Mouse (Mus musculus): ENCODE measurements around the gene Zdhhc23. TPM values are rescaled to one million over a fixed set of nuclear protein-coding genes. Genes with fewer than 3 reads are reported as not detected.

Gene Zdhhc23
- 10 to 100 TPM; 27.0 to 28.5 TPM for total RNA-seq (2021)

- intact Hi-C loops (cut with DNase I), result loop anchor here (2.0 to 5.0 kb wide), 3 partner anchors 45 to 91 kb away; partner anchors contain the start of genes Ccdc191 and Gramd1c
- DNase-seq (ENCODE audit: low spot score in 2 of 2), result no peak
These were observed at the start of gene Zdhhc23 for GRCm38 (mm10) chr16:43979328-43980109. Zdhhc23 (minus strand) TSS chr16:43979791.

- DNase-seq (ENCODE audit: low spot score in 2 of 2), result no peak
- intact Hi-C loops (cut with DNase I), result no loop called here
These were observed 49.7 kb upstream of the Zdhhc23 start for GRCm38 (mm10) chr16:44029273-44029672.

GRCm38 (mm10) chr16:44026822-44027221 lies 47.2 kb upstream of the Zdhhc23 start:
- no peak for DNase-seq (ENCODE audit: low spot score in 2 of 2)
- intact Hi-C loops (cut with DNase I), result no loop called here

GRCm38 (mm10) chr16:44026210-44026609 lies 46.6 kb upstream of the Zdhhc23 start:
- intact Hi-C loops (cut with DNase I), result no loop called here
- no peak for DNase-seq (ENCODE audit: low spot score in 2 of 2)

- DNase-seq (ENCODE audit: low spot score in 2 of 2), result no peak
- intact Hi-C loops (cut with DNase I), result no loop called here
These were observed 39.5 kb upstream of the Zdhhc23 start for GRCm38 (mm10) chr16:44018986-44019548.

- intact Hi-C loops (cut with DNase I), result no loop called here
- no peak for DNase-seq (ENCODE audit: low spot score in 2 of 2)
These were observed 38.8 kb upstream of the Zdhhc23 start for GRCm38 (mm10) chr16:44018372-44018771.

- intact Hi-C loops (cut with DNase I), result no loop called here
- no peak for DNase-seq (ENCODE audit: low spot score in 2 of 2)
These were observed 38.1 kb upstream of the Zdhhc23 start for GRCm38 (mm10) chr16:44017707-44018106.

- DNase-seq (ENCODE audit: low spot score in 2 of 2), result no peak
These were observed 36.6 kb upstream of the Zdhhc23 start for GRCm38 (mm10) chr16:44016164-44016563.

GRCm38 (mm10) chr16:44015416-44016158 lies 36.0 kb upstream of the Zdhhc23 start:
- intact Hi-C loops (cut with DNase I), result no loop called here
- no peak for DNase-seq (ENCODE audit: low spot score in 2 of 2)

More at GRCm38 (mm10) chr16:44016164-44016563, 36.6 kb upstream of the Zdhhc23 start:
- intact Hi-C loops (cut with DNase I), result no loop called here

- DNase-seq (ENCODE audit: low spot score in 2 of 2), result no peak
- intact Hi-C loops (cut with DNase I), result no loop called here
These were observed 31.4 kb upstream of the Zdhhc23 start for GRCm38 (mm10) chr16:44011010-44011409.

GRCm38 (mm10) chr16:44002086-44002485 lies 22.5 kb upstream of the Zdhhc23 start:
- DNase-seq (ENCODE audit: low spot score in 2 of 2), result no peak
- intact Hi-C loops (cut with DNase I), result no loop called here

GRCm38 (mm10) chr16:43999541-43999940 lies 19.9 kb upstream of the Zdhhc23 start:
- no peak for DNase-seq (ENCODE audit: low spot score in 2 of 2)
- intact Hi-C loops (cut with DNase I), result no loop called here

GRCm38 (mm10) chr16:43999111-43999510 lies 19.5 kb upstream of the Zdhhc23 start:
- no peak for DNase-seq (ENCODE audit: low spot score in 2 of 2)
- intact Hi-C loops (cut with DNase I), result no loop called here

- intact Hi-C loops (cut with DNase I), result no loop called here
- no peak for DNase-seq (ENCODE audit: low spot score in 2 of 2)
These were observed 15.0 kb upstream of the Zdhhc23 start for GRCm38 (mm10) chr16:43994623-43995022.

- intact Hi-C loops (cut with DNase I), result no loop called here
- DNase-seq (ENCODE audit: low spot score in 2 of 2), result no peak
These were observed 6.7 kb upstream of the Zdhhc23 start for GRCm38 (mm10) chr16:43986299-43986698.

- intact Hi-C loops (cut with DNase I), result no loop called here
- DNase-seq (ENCODE audit: low spot score in 2 of 2), result no peak
These were observed 569 bp upstream of the Zdhhc23 start for GRCm38 (mm10) chr16:43980110-43980609.

GRCm38 (mm10) chr16:43979010-43979327 lies 622 bp downstream of the Zdhhc23 start:
- no peak for DNase-seq (ENCODE audit: low spot score in 2 of 2)
- intact Hi-C loops (cut with DNase I), result loop anchor here (2.0 to 5.0 kb wide), 3 partner anchors 44 to 90 kb away; partner anchors contain the start of genes Ccdc191 and Gramd1c

- intact Hi-C loops (cut with DNase I), result no loop called here
These were observed 5.9 kb downstream of the Zdhhc23 start for GRCm38 (mm10) chr16:43973606-43974220.

GRCm38 (mm10) chr16:43973147-43973546 lies 6.4 kb downstream of the Zdhhc23 start:
- peak in 1 of 2 experiments; percentile 65 for DNase-seq (ENCODE audit: low spot score in 2 of 2)
- intact Hi-C loops (cut with DNase I), result no loop called here

More at GRCm38 (mm10) chr16:43973606-43974220, 5.9 kb downstream of the Zdhhc23 start:
- DNase-seq (ENCODE audit: low spot score in 2 of 2), result no peak

GRCm38 (mm10) chr16:43972391-43972790 lies 7.2 kb downstream of the Zdhhc23 start:
- intact Hi-C loops (cut with DNase I), result no loop called here
- DNase-seq (ENCODE audit: low spot score in 2 of 2), result no peak
